Comparison of ENCODE assay signal across 11 mouse cellular contexts in genomic region chr1:169354021-169354420, GRCm38 (mm10).
DNase-seq lines count a peak whose midpoint lies in the region; ATAC-seq lines count a peak whose summit lies in the region.
"Had no signal": no experiment of that assay in that cellular context is flagged by ENCODE, and none has a peak within 500 bp of the region (broad histone marks: within the 10 kb centered on the region; RNA-seq: fewer than 3 reads in every experiment).

No protein-coding gene starts in this region.

- no peak for ATAC-seq in kidney, embryonic 14.5 days (ENCODE audit: low FRiP score, low TSS enrichment)
- ATAC-seq: activated CD4-positive, CD25-positive, alpha-beta regulatory T cell, adult 4 months had no signal

- H3K4me2 ChIP-seq in kidney, embryonic 14.5 days (replicated peaks; ENCODE audit: low read depth, low read length): no peak overlapping the region
- H3K4me2 ChIP-seq: neural tube, embryonic 12.5 days had no signal

- DNase-seq in cerebellum, postnatal 10 days: peak; percentile 40 to 52
- DNase-seq in cerebellum, postnatal 36 days: no peak
- peak; percentile 26 for DNase-seq in kidney, adult 18-20 months
- peak; percentile 24 for DNase-seq in 416B (ENCODE audit: low read depth)
- peak; percentile 32 to 65 for DNase-seq in kidney, postnatal 36 days
- DNase-seq in spleen, adult 12 weeks (ENCODE audit: low spot score): no peak
- no peak for DNase-seq in spleen, postnatal 4 days (ENCODE audit: low spot score in 2 of 2)
- DNase-seq: cerebellum, adult 11-12 months had no signal

- no peak overlapping the region for H3K4me3 ChIP-seq in kidney, embryonic 14.5 days (ENCODE audit: low read length)
- H3K4me3 ChIP-seq: neural tube, embryonic 12.5 days had no signal

- H3K9ac ChIP-seq in kidney, embryonic 14.5 days (ENCODE audit: low read depth, low read length): no peak overlapping the region
- H3K9ac ChIP-seq: neural tube, embryonic 12.5 days had no signal

- WGBS in kidney, embryonic 14.5 days: 66% methylated on average over 5 of the region's 5 CpGs

- H3K4me1 ChIP-seq in kidney, embryonic 14.5 days (ENCODE audit: control insufficient read depth, insufficient read depth, low read length): no peaks in the 10 kb centered on the region

- H3K27ac ChIP-seq in kidney, embryonic 14.5 days (ENCODE audit: low read depth, low read length): no peak overlapping the region
- H3K27ac ChIP-seq: neural tube, embryonic 12.5 days had no signal

- H3K9me3 ChIP-seq in kidney, embryonic 14.5 days (ENCODE audit: control insufficient read depth, low read length): no peaks in the 10 kb centered on the region
- H3K9me3 ChIP-seq: neural tube, embryonic 12.5 days had no signal

- no peaks in the 10 kb centered on the region for H3K27me3 ChIP-seq in kidney, embryonic 14.5 days (ENCODE audit: control insufficient read depth, insufficient read depth, low read length)
- H3K27me3 ChIP-seq: neural tube, embryonic 12.5 days had no signal

- no peaks in the 10 kb centered on the region for H3K36me3 ChIP-seq in kidney, embryonic 14.5 days (ENCODE audit: control insufficient read depth, insufficient read depth, low read length)
- H3K36me3 ChIP-seq: neural tube, embryonic 12.5 days had no signal

Comparison
In these comparisons a context has a peak if more than half of its experiments do, and no peak if none do; other contexts are left out.
1. DNase-seq: peak in cerebellum, postnatal 10 days (2 of 2), kidney, adult 18-20 months (single experiment), 416B (single experiment) and kidney, postnatal 36 days (2 of 2); none in cerebellum, postnatal 36 days (0 of 2), spleen, adult 12 weeks (single experiment) and spleen, postnatal 4 days (0 of 2).